Mouse (Mus musculus): ENCODE measurements around the gene Pcnx2. TPM values are rescaled to one million over a fixed set of nuclear protein-coding genes. Genes with fewer than 3 reads are reported as not detected.
A peak's percentile ranks its signal among the peaks of the same experiment; 100 is the strongest.

Gene Pcnx2
- total RNA-seq, 2 experiments from 2014 or later, result not detected

GRCm38 (mm10) chr8:125824688-125825087, 73.4 kb downstream of the Pcnx2 start:
- ATAC-seq (replicated peaks; ENCODE audit: poor library complexity, severe bottlenecking), result no peak

- ATAC-seq (replicated peaks; ENCODE audit: poor library complexity, severe bottlenecking), result peak; percentile 25; the same call in 1 of the 2 replicates
Measured at GRCm38 (mm10) chr8:125823719-125824118, 74.4 kb downstream of the Pcnx2 start.

DNA sequence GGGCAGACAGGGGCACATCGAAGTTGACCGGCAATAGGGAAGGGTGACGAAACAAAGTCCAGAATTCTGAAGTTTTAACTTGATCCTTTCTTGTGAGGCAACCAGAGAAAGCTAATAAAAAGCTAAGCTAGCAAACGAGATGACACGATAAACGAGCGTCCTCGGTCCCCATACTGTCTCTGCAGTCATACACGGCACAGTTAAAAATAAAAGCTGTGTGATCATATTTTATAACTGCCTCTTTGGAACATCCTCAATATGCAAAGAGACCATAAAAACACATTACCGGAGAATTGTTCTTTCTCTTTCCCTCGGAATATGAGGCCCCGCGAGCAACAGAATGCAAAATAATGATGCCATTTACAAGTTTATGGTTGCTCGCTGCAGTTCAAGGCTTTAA, 76.1 kb downstream of the Pcnx2 start:
- ATAC-seq (replicated peaks; ENCODE audit: poor library complexity, severe bottlenecking), result no peak

GRCm38 (mm10) chr8:125819797-125820196, 78.3 kb downstream of the Pcnx2 start:
- ATAC-seq (replicated peaks; ENCODE audit: poor library complexity, severe bottlenecking), result no peak

DNA sequence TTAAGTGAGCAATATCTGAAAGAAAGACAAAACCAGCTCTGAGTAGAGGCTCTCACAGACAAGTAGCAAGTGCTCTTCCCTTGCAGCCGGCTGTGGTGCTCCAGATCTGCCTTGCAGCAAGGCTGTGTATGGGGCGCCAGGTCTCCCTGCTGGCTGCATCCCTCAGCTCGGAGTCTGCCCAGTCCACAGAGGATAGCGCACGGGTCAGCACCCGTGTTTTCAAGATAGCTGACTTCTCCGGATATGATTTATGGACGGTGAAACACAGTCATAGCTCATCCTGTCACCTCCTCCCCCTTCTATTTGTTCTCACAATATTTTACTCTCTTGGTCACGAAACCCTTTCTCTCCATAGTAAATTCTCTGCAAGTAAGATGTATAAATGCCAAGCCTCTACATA, 79.3 kb downstream of the Pcnx2 start:
- no peak for ATAC-seq (replicated peaks; ENCODE audit: poor library complexity, severe bottlenecking)

DNA sequence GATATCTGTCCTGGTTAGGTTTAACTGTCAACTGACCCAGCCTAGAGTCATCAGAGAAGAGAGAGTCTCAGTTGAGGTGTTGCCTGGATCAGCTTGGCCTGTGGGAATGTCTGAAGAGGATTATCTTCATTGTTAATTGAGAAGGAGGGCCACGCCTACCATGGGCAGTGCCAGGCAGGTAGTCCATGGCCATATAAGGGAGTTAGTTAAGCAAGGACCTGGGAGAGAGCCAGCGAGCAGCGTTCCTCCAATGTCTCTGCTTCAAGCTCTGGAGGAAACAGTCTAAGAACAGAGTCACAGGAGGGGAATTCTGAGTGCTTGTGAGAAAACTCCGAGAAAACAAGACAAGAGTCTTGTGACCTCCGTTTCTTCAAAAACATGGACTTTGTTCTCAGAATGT, 81.4 kb downstream of the Pcnx2 start:
- no peak for ATAC-seq (replicated peaks; ENCODE audit: poor library complexity, severe bottlenecking)

- ATAC-seq (replicated peaks; ENCODE audit: poor library complexity, severe bottlenecking), result no peak
Measured at GRCm38 (mm10) chr8:125808826-125809225, 89.3 kb downstream of the Pcnx2 start.

- no peak for ATAC-seq (replicated peaks; ENCODE audit: poor library complexity, severe bottlenecking)
Measured at GRCm38 (mm10) chr8:125807905-125808310, 90.2 kb downstream of the Pcnx2 start.

- no peak for ATAC-seq (replicated peaks; ENCODE audit: poor library complexity, severe bottlenecking)
Measured at GRCm38 (mm10) chr8:125806459-125806858, 91.7 kb downstream of the Pcnx2 start.

GRCm38 (mm10) chr8:125796970-125797369, 101.1 kb downstream of the Pcnx2 start:
- ATAC-seq (replicated peaks; ENCODE audit: poor library complexity, severe bottlenecking), result no peak

DNA sequence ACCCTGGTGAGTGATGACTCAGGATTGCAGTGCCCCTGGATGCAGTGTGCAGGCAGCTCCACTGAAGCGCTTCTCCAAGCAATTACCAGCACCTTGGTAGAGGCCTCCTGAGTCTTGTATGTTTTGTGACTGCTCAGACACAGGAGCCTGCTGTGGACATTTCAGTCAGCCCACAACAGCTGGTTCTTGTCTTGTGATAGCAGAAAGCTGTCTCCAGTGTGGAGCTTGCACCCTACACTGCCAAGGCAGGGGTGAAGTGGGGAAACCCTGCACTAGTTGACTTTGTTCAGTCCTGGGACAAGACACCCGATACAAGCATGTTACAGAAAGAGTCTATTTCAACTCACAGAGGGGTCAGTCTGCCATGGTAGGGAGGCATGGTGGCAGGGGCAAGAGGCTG, 102.8 kb downstream of the Pcnx2 start:
- ATAC-seq (replicated peaks; ENCODE audit: poor library complexity, severe bottlenecking), result no peak

DNA sequence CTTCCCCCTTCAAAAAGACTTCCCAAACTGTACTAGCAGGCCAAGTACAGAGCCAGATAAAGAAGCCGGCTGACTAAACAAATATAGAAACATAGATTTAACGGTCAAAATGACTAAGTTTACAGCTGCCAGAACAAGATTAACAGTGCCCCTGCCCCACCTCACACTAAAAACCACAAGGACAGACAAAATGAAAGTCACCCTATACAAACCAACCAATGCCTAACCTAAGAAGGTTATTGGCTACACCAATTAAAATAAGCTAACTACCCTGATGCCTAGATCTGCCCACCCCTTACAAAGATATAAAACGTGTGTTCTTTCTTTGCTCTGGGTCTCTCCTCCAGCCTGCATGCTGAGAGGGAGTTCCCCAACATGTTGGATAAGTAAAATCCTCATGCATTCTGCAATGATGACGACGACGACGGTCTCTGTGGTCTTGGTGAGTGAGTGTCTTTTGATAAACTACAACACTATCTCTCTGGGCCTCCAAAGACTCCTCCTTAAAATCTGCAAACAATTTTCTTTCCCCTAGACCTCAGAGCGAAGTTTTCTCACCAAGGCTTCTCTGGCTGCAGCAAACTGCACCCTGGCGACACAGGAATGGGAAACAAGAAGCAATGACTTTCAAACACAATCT, 105.2 kb downstream of the Pcnx2 start:
- ATAC-seq (replicated peaks; ENCODE audit: poor library complexity, severe bottlenecking), result no peak

DNA sequence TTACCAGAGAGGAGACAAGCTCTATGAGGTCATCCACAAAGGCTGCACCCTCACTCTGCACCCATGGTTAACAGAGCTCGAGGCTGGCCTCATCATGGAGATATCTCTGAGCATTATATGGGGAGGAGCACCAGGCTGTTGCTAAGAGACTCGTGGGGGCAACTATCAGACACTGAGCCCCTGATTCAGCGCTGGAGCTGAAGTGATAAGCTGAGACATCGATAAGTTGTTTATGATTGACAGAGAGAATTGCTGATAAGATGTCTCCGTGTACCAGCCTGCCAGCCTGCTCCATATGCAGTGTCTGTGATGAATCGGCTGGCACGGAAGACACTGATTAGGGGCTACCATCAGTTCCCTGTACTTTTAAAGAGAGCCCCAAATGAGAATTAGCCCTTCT, 111.2 kb downstream of the Pcnx2 start:
- ATAC-seq (replicated peaks; ENCODE audit: poor library complexity, severe bottlenecking), result no peak

DNA sequence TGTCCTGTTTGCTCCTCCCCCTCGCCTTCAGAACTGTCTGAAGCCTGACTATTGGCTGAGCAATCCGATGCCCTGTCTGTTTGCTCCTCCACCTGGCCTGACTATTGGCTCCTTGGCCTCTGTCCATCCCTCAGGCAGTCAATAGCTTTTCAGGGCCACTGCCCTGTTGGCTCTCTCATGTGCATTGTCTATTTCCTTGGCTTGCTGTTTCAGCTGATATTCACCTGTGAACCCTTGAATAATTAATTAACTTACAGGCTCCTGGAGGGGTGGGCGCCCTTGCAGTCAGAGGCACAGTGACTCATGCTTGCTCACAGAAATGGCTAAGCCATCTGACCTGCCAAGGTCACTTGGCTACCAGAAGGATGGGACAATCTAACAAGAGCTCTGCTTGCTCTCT, 116.0 kb downstream of the Pcnx2 start:
- no peak for ATAC-seq (replicated peaks; ENCODE audit: poor library complexity, severe bottlenecking)

DNA sequence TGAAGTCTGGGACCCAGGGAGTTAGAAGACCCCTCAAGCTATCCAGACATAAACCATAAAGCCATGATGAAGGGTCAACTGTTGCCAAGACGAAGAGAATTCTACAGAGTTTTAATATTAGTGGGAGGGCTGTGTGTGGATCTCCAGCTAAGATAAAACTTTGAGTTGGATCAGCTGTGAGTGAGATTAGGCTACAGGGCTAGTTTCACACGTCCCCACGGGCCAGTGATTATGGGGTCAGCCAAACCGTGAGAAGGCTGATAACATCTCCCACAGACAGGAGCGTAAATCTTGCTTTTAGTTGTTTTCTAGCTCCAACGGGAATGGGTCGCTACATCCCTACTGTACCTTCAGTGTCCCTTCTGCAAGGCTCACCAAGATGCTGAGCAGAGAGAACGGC, 118.5 kb downstream of the Pcnx2 start:
- no peak for ATAC-seq (replicated peaks; ENCODE audit: poor library complexity, severe bottlenecking)

- no peak for ATAC-seq (replicated peaks; ENCODE audit: poor library complexity, severe bottlenecking)
Measured at GRCm38 (mm10) chr8:125778919-125779318, 119.2 kb downstream of the Pcnx2 start.

GRCm38 (mm10) chr8:125777478-125778164, 120.5 kb downstream of the Pcnx2 start:
- peak; percentile 79 for ATAC-seq (replicated peaks; ENCODE audit: poor library complexity, severe bottlenecking)

DNA sequence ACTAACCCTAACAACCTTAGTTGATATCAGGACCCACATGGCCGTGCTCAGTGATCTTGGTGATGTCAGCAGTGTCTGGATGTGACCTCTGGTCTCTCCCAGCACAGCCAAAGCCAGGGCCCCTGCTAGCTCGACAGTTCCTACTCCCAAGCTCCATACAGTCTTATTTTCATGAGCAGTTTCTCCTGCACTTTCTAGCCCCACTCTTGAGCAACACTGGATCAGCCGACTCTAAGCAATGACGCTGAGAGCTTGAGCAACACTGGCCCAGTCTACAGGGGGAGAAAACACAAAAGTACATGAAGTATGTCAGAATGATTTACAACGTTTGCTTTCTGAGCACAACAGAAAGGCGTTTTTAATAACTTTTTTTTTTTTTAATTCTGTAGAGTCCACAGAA, 121.3 kb downstream of the Pcnx2 start:
- ATAC-seq (replicated peaks; ENCODE audit: poor library complexity, severe bottlenecking), result peak; percentile 85

GRCm38 (mm10) chr8:125776314-125776713, 121.8 kb downstream of the Pcnx2 start:
- no peak for ATAC-seq (replicated peaks; ENCODE audit: poor library complexity, severe bottlenecking)

DNA sequence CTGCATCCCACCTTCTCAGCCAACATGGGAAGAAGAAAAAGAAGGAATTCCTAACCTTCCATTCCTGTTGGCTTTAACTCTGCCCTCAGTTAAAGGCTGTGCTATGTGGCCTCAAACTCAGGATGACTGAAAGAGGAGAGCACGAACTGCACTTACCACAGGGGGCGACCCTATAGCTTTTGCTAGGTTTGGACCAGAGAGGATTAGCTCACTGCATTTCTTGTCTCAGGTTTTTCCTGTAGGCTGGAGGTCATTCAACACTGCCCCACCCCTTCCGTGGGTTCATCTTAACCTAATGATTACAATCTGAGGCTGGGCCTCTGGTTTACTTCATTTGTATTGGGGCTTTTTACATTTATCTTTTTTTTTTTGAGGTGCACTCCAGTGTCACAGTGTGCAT, 123.1 kb downstream of the Pcnx2 start:
- ATAC-seq (replicated peaks; ENCODE audit: poor library complexity, severe bottlenecking), result no peak

DNA sequence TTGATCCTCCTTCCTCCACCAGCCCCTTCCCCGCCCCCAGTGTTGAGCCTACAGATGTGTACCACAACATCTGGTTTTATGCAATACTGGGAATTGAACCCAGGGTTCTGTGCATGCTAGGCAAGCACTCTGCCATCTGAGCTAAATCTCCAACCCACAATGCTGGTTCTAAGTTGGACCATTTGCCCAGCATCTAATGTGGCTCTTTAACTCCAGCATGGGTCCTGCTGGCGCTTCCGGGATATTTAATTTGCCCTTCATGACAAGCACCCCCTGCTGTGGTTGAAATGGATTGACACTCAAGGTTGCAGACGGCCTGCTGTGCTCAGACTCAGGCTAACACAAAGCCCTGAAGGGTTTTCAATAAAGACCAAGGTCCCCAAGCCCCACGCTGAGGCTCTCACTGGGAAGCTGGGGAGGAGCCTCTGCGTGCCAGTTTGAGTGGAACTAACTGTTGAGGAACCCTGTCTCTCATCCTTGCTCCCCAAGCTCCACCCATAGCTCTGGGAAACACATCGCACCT, 124.8 kb downstream of the Pcnx2 start:
- no peak for ATAC-seq (replicated peaks; ENCODE audit: poor library complexity, severe bottlenecking)

- ATAC-seq (replicated peaks; ENCODE audit: poor library complexity, severe bottlenecking), result no peak
Measured at GRCm38 (mm10) chr8:125772300-125772699, 125.8 kb downstream of the Pcnx2 start.

Measured in granulocyte monocyte progenitor cell, adult 5-6 weeks (primary cell).